Mouse (Mus musculus) kidney, postnatal 0 days (tissue): ENCODE data around the gene Foxl1. TPM values are rescaled to one million over a fixed set of nuclear protein-coding genes. Genes with fewer than 3 reads are reported as not detected.
"Not testable (repeated sequence)": the region's sequence is repeated elsewhere in the genome, so short reads cannot be mapped to it uniquely, and the experiment has no call there.

ENCODE experiments used
- ATAC-seq: fragments of 200-750 bp; cut with Nextera tagmentation; replicated peaks from 2 replicates; pipeline ENCODE4 v1.8.0; 2017; ENCODE audit warnings: low read depth, moderate number of reproducible peaks, moderate TSS enrichment, moderate library complexity; ENCODE audit not compliant: low FRiP score
- DNase-seq: peaks from one replicate; pipeline ENCODE4 v3.0.0-alpha.2; 2016; ENCODE audit warnings: low spot score
- H3K27ac ChIP-seq: fragments of 300-500 bp; sonication (generic); 2 replicates; pipeline ENCODE4 v1.5.1; 2014; ENCODE audit warnings: mild to moderate bottlenecking
- H3K27me3 ChIP-seq: fragments of 300-500 bp; sonication (generic); 2 replicates; pipeline ENCODE4 v1.6.1; 2014; ENCODE audit warnings: low read length, mixed read lengths; ENCODE audit not compliant: insufficient read depth
- H3K36me3 ChIP-seq: fragments of 300-500 bp; sonication (generic); 2 replicates; pipeline ENCODE4 v1.6.1; 2014; ENCODE audit warnings: low read length, mixed read lengths; ENCODE audit not compliant: insufficient read depth
- H3K4me1 ChIP-seq: fragments of 300-500 bp; sonication (generic); replicated peaks from 2 replicates; pipeline ENCODE4 v1.6.1; 2014; ENCODE audit warnings: antibody characterized with exemption, low read length, mixed read lengths; ENCODE audit not compliant: insufficient read depth
- H3K4me2 ChIP-seq: fragments of 300-500 bp; sonication (generic); 2 replicates; pipeline ENCODE4 v1.6.1; 2014; ENCODE audit warnings: mild to moderate bottlenecking, low read length, moderate library complexity, mixed read lengths
- H3K4me3 ChIP-seq: fragments of 300-500 bp; sonication (generic); replicated peaks from 2 replicates; pipeline ENCODE4 v1.5.1; 2014; ENCODE audit warnings: low read depth, low read length
- H3K9ac ChIP-seq: fragments of 300-500 bp; sonication (generic); 2 replicates; pipeline ENCODE4 v1.6.1; 2014; ENCODE audit warnings: low read depth, low read length
- H3K9me3 ChIP-seq: fragments of 300-500 bp; sonication (generic); replicated peaks from 2 replicates; pipeline ENCODE4 v1.6.1; 2016; ENCODE audit warnings: low read length, inconsistent platforms, mixed read lengths
- CTCF ChIP-seq: IDR thresholded peaks from 2 replicates; pipeline ENCODE4 v1.5.1; 2016; ENCODE audit warnings: antibody characterized with exemption, low read depth, mild to moderate bottlenecking, moderate library complexity
- WGBS: fragments of 180-500 bp; shearing (Covaris S2); extraction: QIAGEN DNeasy Blood & Tissue Kit; methylation state at CpG from one replicate; pipeline ENCODE4 v1.1.7; 2014; 5-methylcytosine and 5-hydroxymethylcytosine counted together
- polyA plus RNA-seq: library from polyadenylated mRNA; unstranded; fragments of >200 nt; fragmentation: Nextera tagmentation; extraction: Ambion mirVana; gene quantifications from 2 replicates; pipeline ENCODE4 v1.2.1, GENCODE M21; 2015

Gene Foxl1
- polyA plus RNA-seq, 1 experiment from 2014 or later: 8.3 TPM

- H3K36me3 ChIP-seq: no peaks in the 10 kb centered on the region
- H3K27me3 ChIP-seq: no peaks in the 10 kb centered on the region
- WGBS: 72% methylated on average over 11 of the region's 11 CpGs
- H3K4me1 ChIP-seq: no peaks in the 10 kb centered on the region; the same call in 1 of the 2 replicates
- H3K4me2 ChIP-seq: no peak overlapping the region
- H3K27ac ChIP-seq: no peak overlapping the region
- no peak for TF ChIP-seq CTCF
- 0 out of 2 replicates have a peak, but pooled peaks cover 2% of the 10 kb centered on the region for H3K9me3 ChIP-seq
- no peak overlapping the region for H3K4me3 ChIP-seq
- DNase-seq: no peak
- no peak overlapping the region for H3K9ac ChIP-seq
- no peak for ATAC-seq
Measured at GRCm38 (mm10) chr8:121134512-121134911, 6.8 kb downstream of the Foxl1 start.

- 96% methylated on average over 6 of the region's 6 CpGs for WGBS
- no peaks in the 10 kb centered on the region for H3K4me1 ChIP-seq
- no peak overlapping the region for H3K27ac ChIP-seq
- TF ChIP-seq CTCF: peak; percentile 30; the same call in 1 of the 2 replicates
- no peak overlapping the region for H3K9ac ChIP-seq
- ATAC-seq: no peak
- H3K4me3 ChIP-seq: no peak overlapping the region
- H3K9me3 ChIP-seq: 0 out of 2 replicates have a peak, but pooled peaks cover 2% of the 10 kb centered on the region
- no peaks in the 10 kb centered on the region for H3K27me3 ChIP-seq
- no peaks in the 10 kb centered on the region for H3K36me3 ChIP-seq
- DNase-seq: no peak
- no peak overlapping the region for H3K4me2 ChIP-seq
Measured at GRCm38 (mm10) chr8:121136856-121137255, 9.1 kb downstream of the Foxl1 start.

- not testable (repeated sequence) for H3K9me3 ChIP-seq, H3K4me2 ChIP-seq, H3K36me3 ChIP-seq, H3K27ac ChIP-seq, H3K9ac ChIP-seq, H3K27me3 ChIP-seq, ATAC-seq, H3K4me3 ChIP-seq, DNase-seq, H3K4me1 ChIP-seq
- 77% methylated on average over 4 of the region's 6 CpGs for WGBS
Measured at GRCm38 (mm10) chr8:121145457-121146134, 17.9 kb downstream of the Foxl1 start.

DNA sequence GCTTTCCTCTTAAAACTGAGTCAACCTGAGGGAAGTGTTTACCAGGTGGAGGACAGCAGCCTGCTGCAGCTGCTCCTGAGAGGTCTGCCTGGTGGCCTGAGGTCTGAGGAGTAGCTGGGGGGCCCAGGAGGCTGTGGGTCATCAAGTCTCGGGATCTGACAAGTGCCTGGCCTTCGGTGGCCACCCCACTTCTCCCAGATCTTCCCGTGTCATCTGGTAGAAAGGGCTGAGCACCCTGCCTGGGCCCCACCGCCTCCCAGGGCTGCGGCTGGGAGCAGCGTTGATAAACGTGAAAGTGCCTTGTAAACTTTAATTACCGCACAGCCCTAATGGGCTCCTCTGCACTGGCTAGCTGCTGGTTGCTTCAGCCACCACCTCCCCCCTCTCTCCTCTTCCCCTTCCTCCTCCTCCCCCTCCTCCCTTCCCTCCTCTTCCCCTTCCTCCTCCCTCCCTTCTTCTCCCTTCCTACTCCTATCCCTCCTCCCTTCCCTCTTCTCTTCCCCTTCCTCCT is 20.9 kb downstream of the Foxl1 start:
- no peak overlapping the region for H3K9ac ChIP-seq
- ATAC-seq (no peak), DNase-seq (no peak)
- no peaks in the 10 kb centered on the region for H3K9me3 ChIP-seq
- no peak overlapping the region for H3K4me2 ChIP-seq
- H3K27me3 ChIP-seq: no peaks in the 10 kb centered on the region
- H3K27ac ChIP-seq: no peak overlapping the region
- TF ChIP-seq CTCF: no peak
- WGBS: 12% methylated on average over 8 of the region's 8 CpGs
- no peaks in the 10 kb centered on the region for H3K4me1 ChIP-seq
- H3K36me3 ChIP-seq: no peaks in the 10 kb centered on the region
- H3K4me3 ChIP-seq: no peak overlapping the region

DNA sequence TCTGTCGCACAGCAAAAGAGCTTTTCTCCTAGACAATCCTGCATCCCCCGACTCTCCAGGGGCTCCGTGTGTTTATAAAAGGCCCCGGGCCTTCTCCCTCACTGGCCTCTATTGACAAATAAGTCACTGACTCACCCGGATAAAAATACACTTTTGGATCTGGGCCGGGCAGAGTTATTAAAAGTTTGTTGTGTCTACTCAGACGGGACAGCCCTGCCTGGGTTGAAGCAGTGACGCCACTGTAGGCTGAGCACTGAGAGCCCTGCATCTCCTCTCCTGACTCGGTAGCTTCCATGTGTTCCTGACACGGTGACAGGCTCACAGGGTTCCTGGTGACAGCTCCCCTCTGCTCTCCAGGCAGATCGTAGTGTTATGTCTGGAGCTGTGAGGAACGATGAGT is 24.7 kb downstream of the Foxl1 start:
- Histone ChIP-seq H3K27ac (no peak overlapping the region), H3K4me1 (no peaks in the 10 kb centered on the region), H3K27me3 (no peaks in the 10 kb centered on the region), H3K9me3 (no peaks in the 10 kb centered on the region), H3K9ac (no peak overlapping the region), H3K36me3 (no peaks in the 10 kb centered on the region), H3K4me3 (no peak overlapping the region), H3K4me2 (no peak overlapping the region)
- ATAC-seq: no peak
- 48% methylated on average over 12 of the region's 12 CpGs for WGBS
- TF ChIP-seq CTCF: no peak
- no peak for DNase-seq

DNA sequence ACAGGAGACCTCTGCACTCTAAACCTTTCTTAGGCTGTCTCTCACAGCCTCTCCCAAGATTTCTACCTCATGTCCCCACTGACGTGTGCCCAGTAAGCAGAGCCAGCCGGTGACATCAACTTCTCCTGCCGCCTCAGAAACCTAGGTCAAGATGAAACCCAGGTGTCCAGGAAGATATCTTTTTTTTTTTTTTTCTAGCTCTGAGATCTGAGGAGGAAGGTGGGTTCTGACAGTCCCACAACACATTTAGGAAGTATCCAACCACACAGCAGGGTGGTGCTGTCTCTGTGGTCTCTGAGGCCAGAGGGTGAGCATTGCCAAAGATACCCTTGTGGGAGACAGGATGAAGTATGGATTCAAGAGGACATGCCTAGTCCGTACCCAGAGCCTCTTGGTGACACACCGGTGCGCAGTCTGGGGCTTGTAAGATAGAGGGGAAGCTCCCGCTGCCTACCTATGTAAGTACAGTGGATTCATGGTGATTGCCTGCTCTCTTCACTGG is 29.3 kb downstream of the Foxl1 start:
- TF ChIP-seq CTCF: no peak
- H3K4me1 ChIP-seq: peaks cover 3% of the 10 kb centered on the region; the same call in 1 of the 2 replicates
- no peak overlapping the region for H3K4me3 ChIP-seq
- H3K36me3 ChIP-seq: no peaks in the 10 kb centered on the region
- no peak for DNase-seq
- no peak overlapping the region for H3K9ac ChIP-seq
- no peak overlapping the region for H3K4me2 ChIP-seq
- ATAC-seq: no peak
- no peaks in the 10 kb centered on the region for H3K27me3 ChIP-seq
- WGBS: 88% methylated on average over 7 of the region's 7 CpGs
- no peak overlapping the region for H3K27ac ChIP-seq
- no peaks in the 10 kb centered on the region for H3K9me3 ChIP-seq
